Mouse (Mus musculus) thymus, postnatal 14 days (tissue): Measurements from ENCODE around the gene Rora.
A peak's percentile ranks its signal among the peaks of the same experiment; 100 is the strongest.

Source experiments
- DNase-seq: peaks from one replicate; pipeline ENCODE4 v3.0.0; 2021

Gene Rora

GRCm38 (mm10) chr9:68892859-68893258 lies 239.3 kb downstream of the Rora start:
- no peak for DNase-seq

GRCm38 (mm10) chr9:68898286-68898685 lies 244.7 kb downstream of the Rora start:
- DNase-seq = no peak

GRCm38 (mm10) chr9:68899525-68900222 lies 246.1 kb downstream of the Rora start:
- peak; percentile 19 for DNase-seq

- DNase-seq = no peak
Observed at GRCm38 (mm10) chr9:68906361-68906883, 252.8 kb downstream of the Rora start.

- DNase-seq = no peak
Observed at GRCm38 (mm10) chr9:68912483-68913151, 259.0 kb downstream of the Rora start.

- DNase-seq = no peak
Observed at GRCm38 (mm10) chr9:68913191-68913697, 259.7 kb downstream of the Rora start.

- DNase-seq = no peak
Observed at GRCm38 (mm10) chr9:68914541-68915275, 261.1 kb downstream of the Rora start.

GRCm38 (mm10) chr9:68916741-68917140 lies 263.2 kb downstream of the Rora start:
- DNase-seq = no peak

- DNase-seq = no peak
Observed at GRCm38 (mm10) chr9:68923128-68923601, 269.6 kb downstream of the Rora start.

- DNase-seq = no peak
Observed at GRCm38 (mm10) chr9:68926406-68926805, 272.8 kb downstream of the Rora start.

GRCm38 (mm10) chr9:68933159-68933558 lies 279.6 kb downstream of the Rora start:
- DNase-seq = no peak

GRCm38 (mm10) chr9:68934238-68934637 lies 280.7 kb downstream of the Rora start:
- DNase-seq = no peak

- DNase-seq = no peak
Observed at GRCm38 (mm10) chr9:68935611-68936010, 282.0 kb downstream of the Rora start.

GRCm38 (mm10) chr9:68941037-68941436 lies 287.5 kb downstream of the Rora start:
- DNase-seq = no peak

GRCm38 (mm10) chr9:68942595-68943011 lies 289.0 kb downstream of the Rora start:
- DNase-seq = no peak

- no peak for DNase-seq
Observed at GRCm38 (mm10) chr9:68944026-68944425, 290.4 kb downstream of the Rora start.

GRCm38 (mm10) chr9:68947707-68948106 lies 294.1 kb downstream of the Rora start:
- DNase-seq = no peak

GRCm38 (mm10) chr9:68948141-68948540 lies 294.6 kb downstream of the Rora start:
- no peak for DNase-seq

GRCm38 (mm10) chr9:68956210-68956874 lies 302.8 kb downstream of the Rora start:
- DNase-seq = no peak

- peak; percentile 87 for DNase-seq
Observed at GRCm38 (mm10) chr9:68956938-68957573, 303.5 kb downstream of the Rora start.

- DNase-seq = no peak
Observed at GRCm38 (mm10) chr9:68957793-68958192, 304.2 kb downstream of the Rora start.

GRCm38 (mm10) chr9:68958919-68959318 lies 305.3 kb downstream of the Rora start:
- DNase-seq = no peak
